Mouse (Mus musculus) bone marrow macrophage, adult 2 months (primary cell): Measurements from ENCODE around the gene Ccdc157.

Experiments used
- CTCF ChIP-seq: IDR thresholded peaks from 2 replicates; pipeline ENCODE4 v1.5.1; 2012; ENCODE audit warnings: low read depth, mild to moderate bottlenecking, low read length, moderate library complexity
- POLR2A ChIP-seq: IDR thresholded peaks from 2 replicates; pipeline ENCODE4 v1.6.1; 2012; ENCODE audit warnings: mild to moderate bottlenecking, low read depth, low read length, borderline replicate concordance

- TF ChIP-seq CTCF (no peak), POLR2A (no peak)
These were observed 17.7 kb downstream of the Ccdc157 start for GRCm38 (mm10) chr11:4142352-4142751.
